Mouse (Mus musculus) embryonic facial prominence, embryonic 13.5 days (tissue): Measurements from ENCODE around the gene Zfp472. TPM values are rescaled to one million over a fixed set of nuclear protein-coding genes. Genes with fewer than 3 reads are reported as not detected.

Source experiments
- ATAC-seq: fragments of 200-750 bp; cut with Nextera tagmentation; 2 replicates; pipeline ENCODE4 v1.8.0; 2017; ENCODE audit warnings: low read depth; ENCODE audit not compliant: insufficient number of reproducible peaks, insufficient read depth, low FRiP score, low TSS enrichment
- H3K27ac ChIP-seq: fragments of 300-500 bp; sonication (generic); 2 replicates; pipeline ENCODE4 v1.5.1; 2015; ENCODE audit warnings: moderate library complexity, mild to moderate bottlenecking, inconsistent platforms
- H3K27me3 ChIP-seq: fragments of 300-500 bp; sonication (generic); 2 replicates; pipeline ENCODE4 v1.6.1; 2015; ENCODE audit warnings: mild to moderate bottlenecking, inconsistent platforms
- H3K36me3 ChIP-seq: fragments of 300-500 bp; sonication (generic); 2 replicates; pipeline ENCODE4 v1.6.1; 2015; ENCODE audit warnings: mild to moderate bottlenecking, inconsistent platforms
- H3K4me1 ChIP-seq: fragments of 300-500 bp; sonication (generic); 2 replicates; pipeline ENCODE4 v1.6.1; 2015; ENCODE audit warnings: inconsistent platforms
- H3K4me2 ChIP-seq: fragments of 300-500 bp; sonication (generic); 2 replicates; pipeline ENCODE4 v1.6.1; 2015; ENCODE audit warnings: moderate library complexity, mild to moderate bottlenecking, inconsistent platforms
- H3K4me3 ChIP-seq: fragments of 300-500 bp; sonication (generic); 2 replicates; pipeline ENCODE4 v1.5.1; 2015; ENCODE audit warnings: mild to moderate bottlenecking, inconsistent platforms
- H3K9ac ChIP-seq: fragments of 300-500 bp; sonication (generic); 2 replicates; pipeline ENCODE4 v1.6.1; 2015; ENCODE audit warnings: mild to moderate bottlenecking, inconsistent platforms
- H3K9me3 ChIP-seq: fragments of 300-500 bp; sonication (generic); 2 replicates; pipeline ENCODE4 v1.6.1; 2016; ENCODE audit warnings: inconsistent platforms
- WGBS: fragments of 180-500 bp; shearing (Covaris S2); methylation state at CpG from one replicate; pipeline ENCODE4 v1.1.7; 2015; ENCODE audit warnings: mixed read lengths; 5-methylcytosine and 5-hydroxymethylcytosine counted together
- polyA plus RNA-seq: library from polyadenylated mRNA; unstranded; fragments of >200 nt; fragmentation: Nextera tagmentation; extraction: Ambion mirVana; gene quantifications from 2 replicates; pipeline ENCODE4 v1.2.1, GENCODE M21; 2015

The Zfp472 gene
- polyA plus RNA-seq, 1 experiment from 2014 or later = 13.8 TPM

DNA sequence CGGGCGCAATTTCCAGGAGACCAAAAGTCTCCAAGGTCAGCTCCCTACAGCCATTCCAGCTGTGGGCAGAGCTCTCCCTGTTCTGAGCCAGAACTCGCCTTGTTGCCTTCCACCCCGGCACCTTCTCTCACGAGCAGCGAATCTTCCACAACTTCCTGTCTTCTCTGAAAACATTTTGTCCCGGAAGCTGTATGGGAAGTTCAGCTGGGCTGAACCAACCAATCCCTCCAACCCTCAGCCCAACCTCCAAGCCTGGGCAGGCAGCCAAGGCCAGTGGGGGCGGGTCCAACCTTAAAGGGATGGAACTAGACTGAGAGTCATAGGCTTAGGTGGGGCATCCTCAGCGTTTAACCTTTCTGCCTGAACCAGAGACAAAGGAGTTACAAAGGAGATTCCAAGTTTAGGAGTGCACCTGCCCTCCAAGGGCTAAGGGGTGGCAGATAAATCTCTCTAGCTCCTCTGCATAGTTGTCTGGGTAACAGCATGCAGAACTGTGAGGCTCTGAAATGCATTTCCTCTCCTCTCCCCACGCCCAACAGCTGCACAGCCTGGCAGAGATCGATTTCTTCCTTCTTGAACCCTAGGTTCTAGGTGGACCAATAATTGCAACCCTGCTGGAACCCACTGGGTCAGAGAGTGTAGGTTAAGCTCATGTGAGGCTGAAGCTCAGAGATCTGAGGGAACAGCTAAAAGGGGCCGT is 18.2 kb upstream of the Zfp472 start, which contains the start of gene Cyp4f13:
Gene Cyp4f13, minus strand, starts transcription at position 188 of the 700 bp plus-strand sequence.
- Histone ChIP-seq H3K4me2 (peak within 1 kb of the TSS; percentile 92), H3K9ac (peak within 1 kb of the TSS; percentile 79), H3K4me3 (peak within 1 kb of the TSS; percentile 59), H3K27me3 (no peaks in the 10 kb centered on the region), H3K36me3 (no peaks in the 10 kb centered on the region), H3K9me3 (no peaks in the 10 kb centered on the region), H3K27ac (peak within 1 kb of the TSS; percentile 72), H3K4me1 (peaks cover 15% of the 10 kb centered on the region)
- WGBS = 32% methylated on average over 12 of the region's 12 CpGs
- ATAC-seq = peak; percentile 92

- Histone ChIP-seq H3K27ac (no peak overlapping the region), H3K4me1 (peaks cover 15% of the 10 kb centered on the region), H3K4me2 (no peak overlapping the region), H3K4me3 (no peak overlapping the region), H3K36me3 (no peaks in the 10 kb centered on the region), H3K27me3 (no peaks in the 10 kb centered on the region), H3K9ac (no peak overlapping the region), H3K9me3 (no peaks in the 10 kb centered on the region)
- WGBS = 87% methylated on average over 3 of the region's 3 CpGs
- no peak for ATAC-seq
Observed at GRCm38 (mm10) chr17:32950136-32950535, 15.5 kb upstream of the Zfp472 start.

DNA sequence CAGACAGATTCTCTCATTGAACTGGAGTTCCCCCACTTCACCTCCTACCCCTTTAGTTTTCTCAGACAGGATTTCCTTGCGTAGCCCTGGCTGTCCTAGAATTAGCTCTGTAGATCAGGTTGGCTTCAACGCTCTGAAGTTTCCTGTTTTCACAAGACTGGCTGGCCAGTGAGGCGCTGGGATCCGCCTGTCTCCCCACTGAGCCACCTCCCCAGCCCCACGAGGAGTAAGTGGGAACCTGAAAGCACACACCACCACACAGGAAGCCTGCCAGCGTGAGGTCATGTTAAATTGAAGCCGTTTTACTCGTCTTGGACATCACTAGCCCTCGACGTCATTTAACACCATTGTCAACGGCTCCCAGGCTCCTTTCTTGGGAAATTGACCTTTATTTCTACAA is 14.6 kb upstream of the Zfp472 start:
- no peak overlapping the region for H3K9ac ChIP-seq
- H3K27me3 ChIP-seq = no peaks in the 10 kb centered on the region
- ATAC-seq = no peak
- H3K4me2 ChIP-seq = no peak overlapping the region
- no peak overlapping the region for H3K4me3 ChIP-seq
- peaks cover 15% of the 10 kb centered on the region for H3K4me1 ChIP-seq
- no peaks in the 10 kb centered on the region for H3K9me3 ChIP-seq
- 80% methylated on average over 11 of the region's 11 CpGs for WGBS
- H3K36me3 ChIP-seq = no peaks in the 10 kb centered on the region
- H3K27ac ChIP-seq = no peak overlapping the region

- Histone ChIP-seq H3K9me3 (no peaks in the 10 kb centered on the region), H3K27ac (no peak overlapping the region), H3K9ac (no peak overlapping the region), H3K4me2 (no peak overlapping the region; the same call in 1 of the 2 replicates), H3K4me1 (peaks cover 11% of the 10 kb centered on the region), H3K4me3 (no peak overlapping the region), H3K27me3 (no peaks in the 10 kb centered on the region), H3K36me3 (no peaks in the 10 kb centered on the region)
- ATAC-seq = no peak
- WGBS = 32% methylated on average over 16 of the region's 16 CpGs
Observed at GRCm38 (mm10) chr17:32951441-32951840, 14.2 kb upstream of the Zfp472 start.

DNA sequence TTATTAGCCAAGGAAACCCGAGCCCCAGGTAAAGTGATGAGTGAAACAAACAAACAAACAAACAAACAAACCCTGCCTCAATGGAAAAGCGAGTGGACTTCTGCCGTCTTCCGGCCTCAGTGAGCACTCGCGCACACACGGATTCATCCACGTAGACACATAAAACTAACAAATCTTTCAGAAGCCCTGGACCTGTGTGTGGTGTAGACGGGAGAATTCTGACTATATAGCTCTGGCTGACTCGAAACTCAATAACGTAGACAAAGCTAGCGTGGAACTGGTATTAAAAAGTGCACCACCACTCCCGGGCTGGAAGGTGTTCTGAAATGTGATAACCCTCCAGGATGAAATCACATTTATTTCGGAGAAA is 376 bp upstream of the Zfp472 start:
- H3K27ac ChIP-seq = peak overlapping the region; percentile 93; the same call in 1 of the 2 replicates

DNA sequence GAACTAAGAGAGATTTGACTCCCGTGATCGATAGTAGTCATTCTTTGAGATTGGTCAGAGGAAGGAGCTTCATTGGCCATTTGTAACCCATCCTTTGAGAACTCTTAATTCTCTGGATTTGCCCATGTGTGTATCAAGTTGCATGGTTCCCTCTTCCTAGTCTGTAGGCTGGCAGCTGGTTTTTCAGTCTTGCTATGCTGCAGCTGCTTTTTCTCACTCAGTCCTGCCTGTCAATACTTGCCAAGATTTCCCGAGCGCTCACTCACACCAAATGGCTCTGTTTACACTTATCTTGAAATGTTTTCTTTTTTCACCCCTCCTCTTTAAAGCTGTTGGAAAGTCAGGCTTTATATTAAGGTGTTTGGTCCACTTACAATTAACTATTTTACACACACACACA is 15.7 kb downstream of the Zfp472 start:
- no peaks in the 10 kb centered on the region; the same call in 1 of the 2 replicates for H3K9me3 ChIP-seq
- no peaks in the 10 kb centered on the region for H3K4me1 ChIP-seq
- no peak overlapping the region for H3K27ac ChIP-seq
- H3K4me2 ChIP-seq = no peak overlapping the region
- 88% methylated on average over 4 of the region's 4 CpGs for WGBS
- peaks cover 43% of the 10 kb centered on the region for H3K36me3 ChIP-seq
- no peaks in the 10 kb centered on the region for H3K27me3 ChIP-seq
- no peak overlapping the region for H3K9ac ChIP-seq
- ATAC-seq = no peak
- H3K4me3 ChIP-seq = no peak overlapping the region

More for the DNA sequence above, 376 bp upstream of the Zfp472 start:
- Histone ChIP-seq H3K27me3 (no peaks in the 10 kb centered on the region), H3K4me2 (peak overlapping the region; percentile 86), H3K9me3 (no peaks in the 10 kb centered on the region), H3K9ac (peak overlapping the region; percentile 87), H3K4me3 (peak overlapping the region; percentile 83), H3K36me3 (no peaks in the 10 kb centered on the region), H3K4me1 (peaks cover 12% of the 10 kb centered on the region)
- under 1% methylated on average over 14 of the region's 14 CpGs for WGBS
- no peak for ATAC-seq

GRCm38 (mm10) chr17:32986301-32986700 is 20.7 kb downstream of the Zfp472 start:
- no peaks in the 10 kb centered on the region for H3K27me3 ChIP-seq
- H3K4me1 ChIP-seq = no peaks in the 10 kb centered on the region
- H3K36me3 ChIP-seq = peaks cover under 1% of the 10 kb centered on the region; the same call in 1 of the 2 replicates
- no peak overlapping the region for H3K4me2 ChIP-seq
- H3K27ac ChIP-seq = no peak overlapping the region
- no peaks in the 10 kb centered on the region for H3K9me3 ChIP-seq
- ATAC-seq = no peak
- WGBS = 76% methylated on average over 4 of the region's 4 CpGs
- H3K9ac ChIP-seq = no peak overlapping the region
- no peak overlapping the region for H3K4me3 ChIP-seq

DNA sequence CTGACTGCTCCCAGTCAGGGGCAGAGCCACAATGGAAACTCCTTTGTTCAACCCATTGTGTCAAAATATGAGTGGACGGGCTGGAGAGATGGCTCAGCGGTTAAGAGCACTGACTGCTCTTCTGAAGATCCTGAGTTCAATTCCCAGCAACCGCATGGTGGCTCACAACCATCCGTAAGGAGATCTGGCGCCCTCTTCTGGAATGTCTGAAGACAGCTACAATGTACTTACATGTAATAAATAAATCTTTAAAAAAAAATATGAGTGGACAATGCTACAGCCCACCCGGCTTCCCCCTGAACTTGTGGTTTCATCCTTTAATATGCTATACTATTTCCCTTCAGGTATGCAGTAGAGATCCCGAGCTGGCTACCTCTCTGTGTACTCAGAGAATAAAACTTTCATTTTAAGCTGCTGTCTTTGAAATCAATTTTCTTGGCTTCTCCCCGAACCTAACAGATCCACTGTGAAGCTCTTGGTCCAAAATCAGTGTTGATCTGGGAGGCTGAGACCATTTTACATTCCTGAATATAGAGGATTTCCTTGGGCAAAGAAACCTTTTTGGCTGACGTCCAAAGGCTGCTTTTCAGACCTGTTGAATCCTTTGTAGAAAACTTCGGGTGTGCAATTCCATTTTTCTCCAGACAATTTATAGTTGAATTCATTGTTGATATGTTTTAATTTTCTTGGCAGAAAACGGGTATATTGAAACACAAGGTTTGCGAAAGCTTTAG is 26.5 kb downstream of the Zfp472 start:
- peak overlapping the region; percentile 72 for H3K4me2 ChIP-seq
- ATAC-seq = no peak
- no peaks in the 10 kb centered on the region; the same call in 1 of the 2 replicates for H3K9me3 ChIP-seq
- WGBS = 68% methylated on average over 12 of the region's 12 CpGs
- H3K4me3 ChIP-seq = peak overlapping the region; percentile 69
- peak overlapping the region; percentile 58 for H3K27ac ChIP-seq
- no peaks in the 10 kb centered on the region for H3K27me3 ChIP-seq
- H3K4me1 ChIP-seq = peaks cover 7% of the 10 kb centered on the region
- peaks cover 27% of the 10 kb centered on the region for H3K36me3 ChIP-seq
- peak overlapping the region; percentile 82; the same call in 1 of the 2 replicates for H3K9ac ChIP-seq

- peaks cover 7% of the 10 kb centered on the region for H3K4me1 ChIP-seq
- WGBS = 1% methylated on average over 21 of the region's 21 CpGs
- ATAC-seq = no peak
- H3K36me3 ChIP-seq = peaks cover 29% of the 10 kb centered on the region
- H3K4me3 ChIP-seq = peak within 1 kb of the TSS; percentile 69
- H3K27ac ChIP-seq = peak within 1 kb of the TSS; percentile 74
- peak within 1 kb of the TSS; percentile 72 for H3K4me2 ChIP-seq
- H3K9ac ChIP-seq = peak within 1 kb of the TSS; percentile 82
- H3K9me3 ChIP-seq = no peaks in the 10 kb centered on the region; the same call in 1 of the 2 replicates
- no peaks in the 10 kb centered on the region for H3K27me3 ChIP-seq
Observed at GRCm38 (mm10) chr17:32992699-32993474, 27.3 kb downstream of the Zfp472 start, which contains the start of gene Zfp952. Zfp952 (plus strand) TSS chr17:32993129.

DNA sequence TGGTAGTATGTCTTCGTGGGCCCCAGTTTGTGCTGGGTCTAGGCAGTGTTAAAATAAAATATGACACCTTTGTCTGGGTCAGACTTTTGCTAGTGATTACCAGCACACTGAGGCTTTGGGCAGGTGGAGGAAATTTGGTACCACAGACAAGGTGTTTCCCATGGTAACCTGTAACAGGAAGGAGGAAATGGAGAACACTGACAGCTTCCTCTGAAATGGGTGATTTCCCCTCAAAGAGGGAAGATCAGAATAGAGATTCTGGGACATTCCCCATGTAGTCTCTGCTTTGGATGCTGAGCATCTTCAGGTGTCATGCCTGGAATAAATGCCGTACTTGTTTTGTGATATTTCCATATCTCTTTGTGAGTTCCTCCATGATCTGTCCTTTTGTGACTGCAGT is 32.9 kb downstream of the Zfp472 start:
- H3K4me1 ChIP-seq = peaks cover 7% of the 10 kb centered on the region
- WGBS = 90% methylated on average over 2 of the region's 2 CpGs

GRCm38 (mm10) chr17:33008337-33008736 is 42.7 kb downstream of the Zfp472 start:
- Histone ChIP-seq H3K27me3 (no peaks in the 10 kb centered on the region), H3K9ac (no peak overlapping the region), H3K4me1 (no peaks in the 10 kb centered on the region), H3K4me2 (no peak overlapping the region), H3K4me3 (no peak overlapping the region), H3K9me3 (peaks cover 20% of the 10 kb centered on the region), H3K36me3 (peaks cover 26% of the 10 kb centered on the region), H3K27ac (no peak overlapping the region)
- 52% methylated on average over 9 of the region's 9 CpGs for WGBS
- ATAC-seq = no peak

More for the DNA sequence above, 32.9 kb downstream of the Zfp472 start:
- ATAC-seq = no peak
- Histone ChIP-seq H3K9ac (no peak overlapping the region), H3K9me3 (peaks cover 17% of the 10 kb centered on the region), H3K36me3 (peaks cover 81% of the 10 kb centered on the region), H3K27me3 (no peaks in the 10 kb centered on the region), H3K4me3 (no peak overlapping the region), H3K27ac (no peak overlapping the region), H3K4me2 (no peak overlapping the region)
